Mouse (Mus musculus) cerebellum, postnatal 10 days (tissue): ENCODE measurements around the gene Tagln.
A peak's percentile ranks its signal among the peaks of the same experiment; 100 is the strongest.

Experiments used
- DNase-seq, 2 experiments: peaks; one replicate each; pipeline ENCODE4 v3.0.0; 2021; ENCODE audit warnings: mixed read lengths in 2 of 2

The Tagln gene

DNA sequence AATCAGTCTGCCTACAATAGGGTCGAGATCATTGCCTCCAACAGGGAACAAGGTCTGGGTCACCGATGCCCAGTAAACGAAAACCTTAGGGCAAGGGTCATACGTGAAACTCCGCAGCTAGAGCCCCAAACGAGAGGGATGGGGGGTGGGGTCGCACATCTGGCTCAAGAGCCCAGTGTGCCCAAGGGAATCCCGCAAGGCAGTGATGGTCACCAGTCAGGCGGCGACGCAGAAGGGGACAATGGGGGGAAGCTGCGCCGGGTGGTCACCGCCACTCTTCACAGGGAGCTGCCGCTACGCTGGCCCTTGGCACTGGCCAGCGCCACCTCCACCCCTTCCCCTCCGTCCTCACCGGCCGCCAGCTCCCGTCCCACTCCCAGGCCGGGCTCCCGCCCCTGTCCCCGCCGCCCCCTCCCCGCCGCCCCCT lies 30.0 kb downstream of the Tagln start:
- DNase-seq: peak in 1 of 2 experiments; percentile 62

DNA sequence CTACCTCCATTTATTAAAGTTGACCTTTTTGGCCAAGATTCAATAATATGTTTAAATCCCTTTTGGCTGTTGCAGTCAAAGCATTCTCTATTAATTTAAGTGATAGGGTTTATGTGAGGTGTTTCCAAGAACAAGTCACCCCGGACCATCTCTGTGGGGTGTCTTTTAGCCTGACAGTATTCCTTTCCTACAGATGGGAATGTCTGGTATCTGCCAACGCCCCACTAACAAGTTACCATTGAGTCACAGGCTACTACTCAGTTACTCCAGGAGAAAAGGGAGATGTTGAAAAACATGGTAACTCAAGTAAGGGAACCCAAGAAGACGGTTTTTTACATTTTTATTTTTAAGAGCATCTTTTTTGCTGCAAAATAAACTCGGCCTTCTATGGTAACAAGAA lies 30.7 kb downstream of the Tagln start:
- no peak for DNase-seq

DNA sequence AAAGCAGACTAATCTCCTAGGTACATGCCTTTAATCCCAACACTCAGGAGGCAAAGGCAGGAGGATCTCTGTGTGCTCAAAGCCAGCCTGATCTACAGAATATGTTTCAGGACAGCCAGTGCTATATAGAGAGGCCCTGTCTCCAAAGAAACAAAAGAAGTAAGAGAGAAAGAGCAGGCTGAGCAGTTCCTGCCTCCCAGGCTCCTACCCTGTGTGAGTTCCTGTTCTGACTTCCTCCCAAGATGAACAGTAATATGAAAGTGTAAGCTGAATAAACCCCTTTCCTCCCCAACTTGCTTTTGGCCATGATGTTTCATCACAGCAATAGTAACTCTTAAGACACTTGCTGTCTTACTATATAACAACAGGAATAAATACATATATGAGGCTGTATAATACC lies 42.2 kb downstream of the Tagln start:
- DNase-seq: no peak
